Mouse (Mus musculus): ENCODE measurements at regions not wholly inside any gene's neighbourhood (a gene's known extent, or its start where the extent isn't known, plus 50 kb on each side); places are given as distances from the start of the nearest gene placed in this dataset.

- Histone ChIP-seq H3K27ac (ENCODE audit: insufficient read depth, low read length) (no peak overlapping the region), H3K4me1 (ENCODE audit: control insufficient read depth, insufficient read depth, low read length) (no peaks in the 10 kb centered on the region), H3K4me3 (ENCODE audit: insufficient read depth, low read length) (no peak overlapping the region)
- no peak for TF ChIP-seq CTCF (IDR thresholded peaks at IDR 0.05; ENCODE audit: extremely low read depth, insufficient read depth, low read length)
These were observed 241.3 kb downstream of the Ahr start for GRCm38 (mm10) chr12:35293566-35293965.

GRCm38 (mm10) chr12:35291941-35292341 is 242.9 kb downstream of the Ahr start:
- Histone ChIP-seq H3K4me3 (ENCODE audit: insufficient read depth, low read length) (no peak overlapping the region), H3K27ac (ENCODE audit: insufficient read depth, low read length) (no peak overlapping the region), H3K4me1 (ENCODE audit: control insufficient read depth, insufficient read depth, low read length) (no peaks in the 10 kb centered on the region)
- TF ChIP-seq CTCF (IDR thresholded peaks at IDR 0.05; ENCODE audit: extremely low read depth, insufficient read depth, low read length): no peak
- TF ChIP-seq POLR2A (IDR thresholded peaks at IDR 0.05; ENCODE audit: extremely low read depth, insufficient read depth, low read length): no peak

GRCm38 (mm10) chr12:35287974-35288373 is 241.0 kb downstream of the Snx13 start:
- H3K4me3 ChIP-seq (ENCODE audit: insufficient read depth, low read length): no peak overlapping the region
- no peak overlapping the region for H3K27ac ChIP-seq (ENCODE audit: insufficient read depth, low read length)
- TF ChIP-seq CTCF (IDR thresholded peaks at IDR 0.05; ENCODE audit: extremely low read depth, insufficient read depth, low read length): no peak
- no peak for TF ChIP-seq POLR2A (IDR thresholded peaks at IDR 0.05; ENCODE audit: extremely low read depth, insufficient read depth, low read length)
- no peaks in the 10 kb centered on the region for H3K4me1 ChIP-seq (ENCODE audit: control insufficient read depth, insufficient read depth, low read length)

GRCm38 (mm10) chr12:35287570-35287969 is 240.6 kb downstream of the Snx13 start:
- no peaks in the 10 kb centered on the region for H3K4me1 ChIP-seq (ENCODE audit: control insufficient read depth, insufficient read depth, low read length)
- H3K4me3 ChIP-seq (ENCODE audit: insufficient read depth, low read length): no peak overlapping the region
- TF ChIP-seq POLR2A (IDR thresholded peaks at IDR 0.05; ENCODE audit: extremely low read depth, insufficient read depth, low read length) (no peak), CTCF (IDR thresholded peaks at IDR 0.05; ENCODE audit: extremely low read depth, insufficient read depth, low read length) (no peak)
- H3K27ac ChIP-seq (ENCODE audit: insufficient read depth, low read length): no peak overlapping the region

- H3K4me1 ChIP-seq (ENCODE audit: control insufficient read depth, insufficient read depth, low read length): no peaks in the 10 kb centered on the region
- no peak overlapping the region for H3K4me3 ChIP-seq (ENCODE audit: insufficient read depth, low read length)
- no peak overlapping the region for H3K27ac ChIP-seq (ENCODE audit: insufficient read depth, low read length)
- no peak for TF ChIP-seq CTCF (IDR thresholded peaks at IDR 0.05; ENCODE audit: extremely low read depth, insufficient read depth, low read length)
- TF ChIP-seq POLR2A (IDR thresholded peaks at IDR 0.05; ENCODE audit: extremely low read depth, insufficient read depth, low read length): no peak
These were observed 240.1 kb downstream of the Snx13 start for GRCm38 (mm10) chr12:35286974-35287553.

- no peak overlapping the region for H3K27ac ChIP-seq (ENCODE audit: insufficient read depth, low read length)
- no peak overlapping the region for H3K4me3 ChIP-seq (ENCODE audit: insufficient read depth, low read length)
- TF ChIP-seq CTCF (IDR thresholded peaks at IDR 0.05; ENCODE audit: extremely low read depth, insufficient read depth, low read length): no peak
- no peak for TF ChIP-seq POLR2A (IDR thresholded peaks at IDR 0.05; ENCODE audit: extremely low read depth, insufficient read depth, low read length)
- no peaks in the 10 kb centered on the region for H3K4me1 ChIP-seq (ENCODE audit: control insufficient read depth, insufficient read depth, low read length)
These were observed 237.4 kb downstream of the Snx13 start for GRCm38 (mm10) chr12:35284345-35284744.

GRCm38 (mm10) chr12:35283925-35284324 is 236.9 kb downstream of the Snx13 start:
- Histone ChIP-seq H3K4me1 (ENCODE audit: control insufficient read depth, insufficient read depth, low read length) (no peaks in the 10 kb centered on the region), H3K4me3 (ENCODE audit: insufficient read depth, low read length) (no peak overlapping the region), H3K27ac (ENCODE audit: insufficient read depth, low read length) (no peak overlapping the region)
- no peak for TF ChIP-seq CTCF (IDR thresholded peaks at IDR 0.05; ENCODE audit: extremely low read depth, insufficient read depth, low read length)
- no peak for TF ChIP-seq POLR2A (IDR thresholded peaks at IDR 0.05; ENCODE audit: extremely low read depth, insufficient read depth, low read length)

GRCm38 (mm10) chr12:35283407-35283806 is 236.4 kb downstream of the Snx13 start:
- TF ChIP-seq CTCF (IDR thresholded peaks at IDR 0.05; ENCODE audit: extremely low read depth, insufficient read depth, low read length) (no peak), POLR2A (IDR thresholded peaks at IDR 0.05; ENCODE audit: extremely low read depth, insufficient read depth, low read length) (no peak)
- Histone ChIP-seq H3K27ac (ENCODE audit: insufficient read depth, low read length) (no peak overlapping the region), H3K4me3 (ENCODE audit: insufficient read depth, low read length) (no peak overlapping the region)

GRCm38 (mm10) chr12:35269465-35269864 is 222.5 kb downstream of the Snx13 start:
- H3K4me1 ChIP-seq (ENCODE audit: control insufficient read depth, insufficient read depth, low read length): no peaks in the 10 kb centered on the region
- no peak overlapping the region for H3K27ac ChIP-seq (ENCODE audit: insufficient read depth, low read length)
- no peak overlapping the region for H3K4me3 ChIP-seq (ENCODE audit: insufficient read depth, low read length)
- no peak for TF ChIP-seq POLR2A (IDR thresholded peaks at IDR 0.05; ENCODE audit: extremely low read depth, insufficient read depth, low read length)
- TF ChIP-seq CTCF (IDR thresholded peaks at IDR 0.05; ENCODE audit: extremely low read depth, insufficient read depth, low read length): no peak

More at GRCm38 (mm10) chr12:35283407-35283806, 236.4 kb downstream of the Snx13 start:
- H3K4me1 ChIP-seq (ENCODE audit: control insufficient read depth, insufficient read depth, low read length): no peaks in the 10 kb centered on the region

GRCm38 (mm10) chr12:35268006-35268405 is 221.0 kb downstream of the Snx13 start:
- Histone ChIP-seq H3K4me3 (ENCODE audit: insufficient read depth, low read length) (no peak overlapping the region), H3K27ac (ENCODE audit: insufficient read depth, low read length) (no peak overlapping the region), H3K4me1 (ENCODE audit: control insufficient read depth, insufficient read depth, low read length) (no peaks in the 10 kb centered on the region)
- TF ChIP-seq CTCF (IDR thresholded peaks at IDR 0.05; ENCODE audit: extremely low read depth, insufficient read depth, low read length): no peak
- no peak for TF ChIP-seq POLR2A (IDR thresholded peaks at IDR 0.05; ENCODE audit: extremely low read depth, insufficient read depth, low read length)

All from cortical plate, adult 2 months (tissue).